Mouse (Mus musculus) midbrain, embryonic 14.5 days (tissue): ENCODE measurements around the gene Ebf4. TPM values are rescaled to one million over a fixed set of nuclear protein-coding genes. Genes with fewer than 3 reads are reported as not detected.

Source experiments
- ATAC-seq: fragments of 200-750 bp; cut with Nextera tagmentation; 2 replicates; pipeline ENCODE4 v1.8.0; 2017; ENCODE audit warnings: moderate number of reproducible peaks, moderate library complexity; ENCODE audit not compliant: low FRiP score, low TSS enrichment
- DNase-seq: peaks from one replicate; pipeline ENCODE4 v3.0.0-alpha.2; 2015
- H3K27ac ChIP-seq: fragments of 300-500 bp; sonication (generic); replicated peaks from 2 replicates; pipeline ENCODE4 v1.5.1; 2014; ENCODE audit warnings: mild to moderate bottlenecking, low read depth, low read length, moderate library complexity
- H3K27me3 ChIP-seq: fragments of 300-500 bp; sonication (generic); 2 replicates; pipeline ENCODE4 v1.6.1; 2014; ENCODE audit warnings: low read length, control low read depth, mixed read lengths; ENCODE audit not compliant: control insufficient read depth, insufficient read depth
- H3K36me3 ChIP-seq: fragments of 300-500 bp; sonication (generic); 2 replicates; pipeline ENCODE4 v1.6.1; 2014; ENCODE audit warnings: low read length, control low read depth; ENCODE audit not compliant: control insufficient read depth, insufficient read depth
- H3K4me1 ChIP-seq: fragments of 300-500 bp; sonication (generic); 2 replicates; pipeline ENCODE4 v1.6.1; 2014; ENCODE audit warnings: mild to moderate bottlenecking, antibody characterized with exemption, low read length, control low read depth; ENCODE audit not compliant: control insufficient read depth, insufficient read depth
- H3K4me2 ChIP-seq: fragments of 300-500 bp; sonication (generic); 2 replicates; pipeline ENCODE4 v1.6.1; 2014; ENCODE audit warnings: mild to moderate bottlenecking, low read length, moderate library complexity
- H3K4me3 ChIP-seq: fragments of 300-500 bp; sonication (generic); replicated peaks from 2 replicates; pipeline ENCODE4 v1.5.1; 2014; ENCODE audit warnings: low read depth, low read length
- H3K9ac ChIP-seq: fragments of 300-500 bp; sonication (generic); replicated peaks from 2 replicates; pipeline ENCODE4 v1.6.1; 2014; ENCODE audit warnings: mild to moderate bottlenecking, low read length, moderate library complexity
- H3K9me3 ChIP-seq: fragments of 300-500 bp; sonication (generic); 2 replicates; pipeline ENCODE4 v1.6.1; 2016; ENCODE audit warnings: low read length, control low read depth, mixed read lengths; ENCODE audit not compliant: control insufficient read depth
- WGBS: fragments of 180-500 bp; shearing (Covaris S2); extraction: QIAGEN DNeasy Blood & Tissue Kit; methylation state at CpG from one replicate; pipeline ENCODE4 v1.1.7; 2014; 5-methylcytosine and 5-hydroxymethylcytosine counted together
- polyA plus RNA-seq: library from polyadenylated mRNA; unstranded; fragments of >200 nt; fragmentation: Nextera tagmentation; extraction: Ambion mirVana; gene quantifications from 2 replicates; pipeline ENCODE4 v1.2.1, GENCODE M21; 2014

Gene Ebf4
- polyA plus RNA-seq, 1 experiment from 2014 or later = 3.6 TPM

GRCm38 (mm10) chr2:130414094-130414856, 119.3 kb downstream of the Ebf4 start:
- H3K36me3 ChIP-seq = peaks cover 10% of the 10 kb centered on the region; the same call in 1 of the 2 replicates
- ATAC-seq (no peak), DNase-seq (peak; percentile 4)
- no peak overlapping the region for H3K4me2 ChIP-seq
- no peaks in the 10 kb centered on the region for H3K27me3 ChIP-seq
- no peaks in the 10 kb centered on the region for H3K4me1 ChIP-seq
- H3K4me3 ChIP-seq = no peak overlapping the region
- H3K9me3 ChIP-seq = no peaks in the 10 kb centered on the region
- no peak overlapping the region for H3K9ac ChIP-seq
- 76% methylated on average over 6 of the region's 6 CpGs for WGBS
- H3K27ac ChIP-seq = no peak overlapping the region

Other genes starting within 250 kb of the Ebf4 start
- gene Tgm6, start 182.8 kb upstream of the Ebf4 start, polyA plus RNA-seq = 0.30 and 0.57 TPM in 2 replicates
- 349 and 358 TPM in 2 replicates for gene Snrpb, start 115.8 kb upstream of the Ebf4 start, polyA plus RNA-seq
- not detected in 2 replicates for gene Tmc2, start 100.0 kb upstream of the Ebf4 start, polyA plus RNA-seq
- 217 and 235 TPM in 2 replicates for gene Nop56, start 20.7 kb upstream of the Ebf4 start, polyA plus RNA-seq
- gene Idh3b, start 10.6 kb upstream of the Ebf4 start, polyA plus RNA-seq = 166 and 170 TPM in 2 replicates
- gene Cpxm1, start 102.4 kb downstream of the Ebf4 start, polyA plus RNA-seq = 13.0 and 15.3 TPM in 2 replicates
- 0.15 TPM in 1 of 2 replicates, not detected in the other for gene Gm28372, start 110.1 kb downstream of the Ebf4 start, polyA plus RNA-seq
- not detected in 2 replicates for gene 1700020A23Rik, start 110.1 kb downstream of the Ebf4 start, polyA plus RNA-seq
- gene Tmem239, start 111.3 kb downstream of the Ebf4 start, polyA plus RNA-seq = not detected in 2 replicates
- 88.2 and 88.6 TPM in 2 replicates for gene Vps16, start 129.2 kb downstream of the Ebf4 start, polyA plus RNA-seq
- gene Pced1a, start 129.5 kb downstream of the Ebf4 start, polyA plus RNA-seq = 10.1 and 15.1 TPM in 2 replicates
- 119 and 156 TPM in 2 replicates for gene Ptpra, start 155.1 kb downstream of the Ebf4 start, polyA plus RNA-seq